Mouse (Mus musculus): ENCODE data around the gene Pard6b.

The Pard6b gene

DNA sequence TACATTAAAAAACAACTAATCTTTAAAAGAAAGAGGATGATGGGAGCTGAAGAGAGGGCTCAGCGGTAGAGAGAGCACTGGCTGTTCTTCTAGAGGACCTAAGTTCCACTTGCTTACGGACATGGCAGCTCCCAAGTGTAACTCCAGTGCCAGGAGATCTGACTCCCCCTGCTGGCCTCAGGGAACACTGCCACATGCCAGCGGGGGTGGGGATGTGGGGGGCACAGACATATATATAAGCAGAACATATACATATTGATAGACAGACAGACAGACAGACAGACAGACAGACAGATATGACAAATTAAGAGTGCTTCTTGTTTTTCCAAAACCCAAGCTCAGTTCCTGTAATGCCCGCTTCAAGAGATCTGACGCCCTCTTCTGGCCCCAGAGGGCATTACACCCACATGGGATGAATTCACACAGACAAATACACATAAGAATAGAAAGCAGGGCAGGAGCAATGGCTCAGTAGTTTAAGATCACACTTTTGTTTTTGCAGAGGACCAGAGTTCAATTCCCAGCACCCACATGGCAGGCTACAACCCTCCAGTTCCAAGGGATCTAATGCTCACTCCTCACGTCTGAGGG is 21.5 kb upstream of the Pard6b start:
- DNase-seq (ENCODE audit: low spot score in 2 of 2) = no peak

DNA sequence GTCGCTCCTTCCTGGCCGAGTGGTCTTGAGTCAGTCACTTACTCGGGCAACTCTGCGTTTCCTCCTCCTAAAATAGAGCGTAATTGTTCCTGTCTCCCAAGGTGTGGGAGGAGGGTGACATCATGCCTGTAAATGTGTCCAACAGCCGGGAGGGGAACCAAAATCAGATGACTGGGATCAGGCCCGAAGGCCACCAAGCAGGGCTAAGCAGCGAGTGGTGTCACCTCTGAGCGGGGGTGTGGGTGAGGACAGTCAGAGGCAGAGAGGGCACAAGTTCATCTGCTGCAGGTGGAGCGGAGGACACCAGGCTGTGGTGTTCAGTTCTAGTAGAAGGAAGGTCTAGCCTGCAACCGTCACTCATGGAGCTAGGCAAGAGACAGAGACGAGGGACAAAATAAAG is 17.1 kb upstream of the Pard6b start:
- DNase-seq (ENCODE audit: low spot score in 2 of 2) = no peak

- no peak for DNase-seq (ENCODE audit: low spot score in 2 of 2)
Measured at GRCm38 (mm10) chr2:168065511-168065910, 15.3 kb upstream of the Pard6b start.

DNA sequence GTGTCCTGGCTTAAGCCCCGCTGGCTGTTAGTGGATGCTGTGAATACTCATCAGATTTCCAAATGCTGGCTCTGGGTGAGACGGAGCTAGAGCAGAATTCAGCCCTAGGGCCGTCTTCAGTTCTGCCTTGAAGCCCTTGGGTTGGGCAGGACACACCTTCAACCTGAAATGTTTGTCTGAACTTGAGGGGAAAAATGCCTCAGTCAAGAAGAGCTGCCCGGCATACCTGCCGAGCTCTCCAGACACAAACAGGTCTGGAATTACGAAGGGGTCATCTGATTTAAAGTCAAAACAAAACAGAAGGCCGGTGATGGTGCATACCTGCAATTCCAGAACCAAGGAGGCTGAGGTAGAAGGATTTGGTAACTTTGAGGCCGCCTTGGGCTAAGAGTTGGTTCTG is 14.0 kb upstream of the Pard6b start:
- no peak for DNase-seq (ENCODE audit: low spot score in 2 of 2)

GRCm38 (mm10) chr2:168070425-168070824 is 10.4 kb upstream of the Pard6b start:
- no peak for DNase-seq (ENCODE audit: low spot score in 2 of 2)

DNA sequence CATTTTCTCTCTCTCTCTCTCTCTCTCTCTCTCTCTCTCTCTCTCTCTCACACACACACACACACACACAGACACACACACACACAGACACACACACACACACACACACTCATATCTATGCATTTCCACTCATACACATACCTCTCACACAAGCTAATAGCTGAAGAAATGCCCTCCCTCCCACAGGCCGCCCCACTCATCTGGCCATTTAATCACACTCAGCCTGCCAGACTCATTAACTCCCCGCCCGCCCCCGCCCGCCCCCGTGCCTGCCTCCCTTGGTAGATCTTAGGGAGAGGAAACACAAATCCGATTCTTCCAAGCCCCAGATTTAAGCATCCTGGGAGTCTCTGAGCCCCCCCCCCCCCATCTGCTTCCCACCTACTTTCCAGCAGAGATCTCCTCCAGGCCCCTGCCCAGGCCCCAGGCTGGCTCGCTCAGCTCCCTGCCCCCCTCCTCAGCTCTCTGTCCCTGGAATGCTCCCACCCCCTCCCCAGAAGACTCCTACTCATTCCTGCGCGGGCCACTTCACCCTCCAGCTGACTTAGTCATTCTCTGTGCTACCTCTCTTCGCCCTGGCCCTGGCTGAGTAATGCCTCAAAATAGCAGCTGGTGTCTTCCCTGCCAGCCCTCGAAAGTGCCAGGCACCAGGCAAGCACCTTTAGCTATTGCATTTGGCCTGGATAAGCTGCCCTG is 8.2 kb upstream of the Pard6b start:
- no peak for DNase-seq (ENCODE audit: low spot score in 2 of 2)

DNA sequence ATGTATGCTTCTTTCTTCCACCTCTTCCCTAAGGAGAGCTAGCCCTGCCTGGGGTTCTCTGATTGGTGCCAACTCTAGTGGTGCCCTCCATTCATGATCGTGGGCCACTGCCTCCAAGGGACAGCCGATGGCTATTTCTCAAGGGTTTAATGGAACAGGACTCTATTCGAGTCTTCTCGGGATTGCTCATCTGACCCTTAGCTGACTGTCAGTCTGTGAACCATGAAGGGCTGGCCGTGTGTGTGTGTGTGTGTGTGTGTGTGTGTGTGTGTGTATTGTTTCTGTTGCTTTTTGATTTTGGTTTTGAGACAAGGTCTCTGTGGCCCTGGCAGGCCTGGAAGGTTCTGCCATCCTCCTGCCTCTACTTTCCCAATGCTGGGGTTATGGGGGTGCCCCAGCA is 7.1 kb upstream of the Pard6b start:
- no peak for DNase-seq (ENCODE audit: low spot score in 2 of 2)

DNA sequence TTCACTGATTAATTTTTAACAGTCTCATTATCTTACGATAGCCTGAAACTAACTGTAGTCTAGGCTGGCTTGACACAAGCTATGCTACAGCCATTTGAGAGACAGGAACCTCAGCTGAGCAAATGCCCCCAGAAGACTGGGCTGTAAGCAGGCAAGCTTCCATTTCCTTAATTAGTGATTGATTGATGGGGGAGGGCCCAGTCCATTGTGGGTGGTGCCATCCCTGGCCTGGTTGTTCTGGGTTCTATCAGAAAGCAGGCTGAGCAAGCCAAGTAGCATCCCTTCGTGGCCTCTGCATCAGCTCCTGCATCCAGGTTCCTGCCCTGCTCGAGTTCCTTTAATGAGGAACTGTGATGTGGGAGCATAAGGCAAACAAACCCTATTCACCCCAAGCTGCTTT is 6.3 kb upstream of the Pard6b start:
- DNase-seq (ENCODE audit: low spot score in 2 of 2) = no peak

DNA sequence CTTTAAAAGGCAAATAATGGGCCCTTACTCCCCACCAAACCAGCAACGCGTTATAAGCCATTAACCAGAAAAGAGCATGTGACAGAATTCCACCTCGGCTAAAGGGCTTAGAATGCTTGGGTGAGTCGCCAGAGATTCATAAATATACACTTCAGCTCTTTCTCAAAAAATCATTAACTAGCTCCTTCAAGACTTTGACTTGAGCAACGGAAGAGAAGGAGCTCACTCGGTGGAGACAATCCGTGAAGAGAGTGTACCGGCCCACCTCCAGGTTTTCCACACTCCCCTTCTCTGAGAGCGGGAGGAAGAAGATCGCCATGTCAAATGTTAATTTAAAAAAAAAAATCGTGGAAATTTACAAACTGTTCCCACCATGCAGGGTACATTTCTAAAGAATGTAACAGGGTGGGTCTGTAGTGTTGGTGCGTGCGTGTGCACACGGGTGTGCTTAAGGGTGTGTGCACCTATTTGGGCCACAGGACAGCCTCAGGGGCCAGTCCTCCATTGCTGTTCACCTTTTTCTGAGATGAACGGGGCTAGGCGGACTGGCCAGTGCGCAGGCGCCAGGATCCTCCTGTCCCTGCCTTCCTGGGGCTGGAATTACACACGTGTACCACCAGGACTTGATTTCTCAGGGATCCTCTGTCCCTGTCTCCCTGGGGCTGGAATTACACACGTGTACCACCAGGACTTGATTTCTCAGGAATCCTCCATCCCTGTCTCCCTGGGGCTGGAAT is 3.8 kb upstream of the Pard6b start:
- DNase-seq (ENCODE audit: low spot score in 2 of 2) = no peak

DNA sequence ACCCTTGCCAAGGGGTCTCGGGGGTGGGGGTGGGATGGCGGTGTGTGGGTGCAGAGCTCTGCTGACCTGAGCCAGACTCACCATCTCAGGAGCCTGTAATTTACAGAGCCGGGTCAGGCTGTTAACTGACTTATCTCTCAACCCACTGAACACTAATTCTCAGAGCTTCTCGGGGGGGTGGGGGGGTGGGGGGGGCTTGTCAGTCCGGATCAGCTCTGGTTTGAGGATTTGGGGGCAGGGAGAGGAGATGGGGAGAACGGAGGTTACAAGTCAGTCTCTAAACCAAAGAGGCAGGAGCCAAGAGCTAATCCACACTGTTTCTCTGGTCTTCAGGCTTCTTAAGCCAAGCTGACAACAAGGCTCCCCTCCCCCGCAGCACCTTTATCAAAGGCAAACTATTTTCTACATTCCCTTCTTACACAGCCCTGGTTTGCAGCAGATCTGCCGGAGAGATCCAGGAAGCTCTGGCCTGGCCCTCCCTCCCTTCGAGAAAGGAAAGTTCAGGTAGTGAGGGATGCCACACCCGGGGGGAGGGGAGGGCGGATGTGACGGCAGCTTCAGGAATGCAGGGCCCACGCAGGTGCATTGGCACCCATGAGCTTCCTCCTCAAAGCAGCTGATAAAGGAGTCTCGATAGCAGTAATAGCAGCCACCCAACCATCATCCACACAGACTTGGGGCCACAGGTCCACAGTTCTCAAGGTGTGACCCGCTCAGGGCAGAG is 2.5 kb upstream of the Pard6b start:
- DNase-seq (ENCODE audit: low spot score in 2 of 2) = no peak

DNA sequence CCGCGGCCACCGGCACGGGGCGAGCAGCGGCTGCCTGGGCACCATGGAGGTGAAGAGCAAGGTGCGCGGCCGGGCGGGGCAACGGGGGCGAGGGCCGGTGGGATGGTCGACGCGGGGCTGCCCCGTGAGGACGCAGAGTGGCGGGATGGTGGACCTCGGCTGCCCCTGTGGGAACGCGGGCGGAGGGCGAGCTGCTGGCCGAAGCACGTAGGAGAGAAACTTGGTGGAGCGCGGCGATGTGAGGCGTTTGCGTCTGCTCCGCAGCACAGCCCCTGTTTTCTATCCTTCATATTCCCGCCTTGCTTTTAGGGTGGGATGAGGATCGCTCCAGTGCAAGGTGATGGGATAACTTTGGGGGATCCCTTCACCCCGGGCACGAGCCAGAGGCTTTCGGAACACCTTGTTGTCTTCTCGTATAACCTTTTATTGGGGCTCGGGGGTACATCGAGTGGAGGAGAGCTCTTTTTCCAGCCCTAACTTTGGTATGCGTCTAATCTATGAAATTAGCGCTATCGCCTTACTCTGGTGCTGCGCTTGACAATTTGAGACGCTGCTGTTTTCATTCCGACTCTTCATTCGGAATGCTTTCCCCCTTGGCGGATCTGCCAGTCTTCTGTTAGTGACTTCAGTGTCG is 612 bp downstream of the Pard6b start:
- DNase-seq (ENCODE audit: low spot score in 2 of 2) = no peak

DNA sequence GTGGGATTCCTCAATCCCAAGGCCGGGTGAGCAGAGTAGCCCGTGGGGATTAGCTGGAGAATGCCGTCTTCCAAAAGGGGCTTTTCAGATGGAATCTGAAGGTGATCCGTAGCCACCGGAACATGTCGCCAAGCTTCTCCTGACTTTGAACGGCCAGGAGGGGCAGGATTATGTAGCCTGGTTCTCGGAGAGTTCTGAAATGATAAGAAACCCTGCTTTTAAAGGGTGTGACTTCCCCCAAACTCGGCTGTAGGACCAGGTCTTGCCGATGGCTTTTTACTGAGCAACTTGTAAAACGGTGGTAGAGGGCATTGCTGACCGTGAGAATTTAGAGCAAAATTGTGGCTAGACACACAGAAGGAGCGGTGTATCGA is 1.1 kb downstream of the Pard6b start:
- no peak for DNase-seq (ENCODE audit: low spot score in 2 of 2)

DNA sequence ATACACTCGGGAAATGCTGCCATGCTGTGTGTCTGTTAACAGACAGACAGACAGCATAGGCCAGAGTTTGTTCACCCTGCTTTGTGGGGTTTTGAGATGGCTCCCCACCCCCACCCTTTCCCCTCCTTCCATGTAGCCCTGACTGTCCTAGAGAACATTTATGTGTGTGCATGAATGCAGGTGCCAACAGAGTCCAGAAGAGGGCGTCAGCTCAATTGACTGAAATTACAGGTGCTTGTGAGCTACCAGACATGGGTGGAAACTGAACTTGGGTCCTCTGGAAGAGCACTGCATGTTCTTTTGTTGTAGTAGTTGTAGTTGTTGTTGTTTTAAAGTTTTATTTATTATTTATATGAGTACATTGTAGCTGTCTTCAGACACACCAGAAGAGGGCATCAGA is 2.8 kb downstream of the Pard6b start:
- DNase-seq (ENCODE audit: low spot score in 2 of 2) = no peak

- DNase-seq (ENCODE audit: low spot score in 2 of 2) = no peak
Measured at GRCm38 (mm10) chr2:168084228-168084627, 3.4 kb downstream of the Pard6b start.

GRCm38 (mm10) chr2:168085621-168086265 is 4.9 kb downstream of the Pard6b start:
- DNase-seq (ENCODE audit: low spot score in 2 of 2) = no peak

DNA sequence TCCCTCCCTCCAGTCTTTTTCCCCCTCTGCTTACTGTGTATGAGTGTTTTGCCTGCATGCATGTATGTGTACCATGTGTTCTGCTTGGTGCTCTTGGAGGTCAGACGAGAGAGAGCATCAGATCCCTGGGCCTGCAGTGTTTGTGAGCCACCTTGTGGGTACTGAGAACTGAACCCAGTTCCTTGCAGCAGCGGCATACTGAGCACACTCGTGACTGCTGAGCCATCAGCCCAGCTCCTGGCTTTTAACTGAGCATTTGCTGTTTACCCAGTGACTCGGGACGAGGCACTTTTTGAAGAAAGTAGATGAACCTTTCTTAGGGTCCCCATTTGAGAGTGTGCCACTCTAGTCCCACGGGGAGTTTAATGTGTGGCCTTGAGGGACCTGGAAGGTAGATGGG is 5.5 kb downstream of the Pard6b start:
- DNase-seq (ENCODE audit: low spot score in 2 of 2) = no peak

DNA sequence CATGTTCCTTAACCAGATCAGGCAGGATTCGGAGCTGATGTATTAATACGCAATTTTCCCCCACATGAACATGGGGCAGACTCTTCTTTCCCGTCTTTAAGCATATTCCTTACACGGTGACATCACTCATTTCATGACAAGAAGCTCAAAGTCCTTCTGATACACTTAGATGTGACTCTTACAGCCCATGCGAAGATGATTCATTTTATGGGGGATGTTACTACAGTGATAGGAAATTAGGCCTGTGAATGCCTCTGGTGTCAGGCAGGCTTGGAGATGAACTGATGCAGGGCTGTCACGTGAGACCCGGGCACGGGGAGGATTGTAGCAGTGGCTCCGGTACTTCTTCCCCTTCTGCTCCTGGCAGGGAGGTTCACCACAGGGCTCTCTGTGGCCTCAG is 6.0 kb downstream of the Pard6b start:
- DNase-seq (ENCODE audit: low spot score in 2 of 2) = no peak

DNA sequence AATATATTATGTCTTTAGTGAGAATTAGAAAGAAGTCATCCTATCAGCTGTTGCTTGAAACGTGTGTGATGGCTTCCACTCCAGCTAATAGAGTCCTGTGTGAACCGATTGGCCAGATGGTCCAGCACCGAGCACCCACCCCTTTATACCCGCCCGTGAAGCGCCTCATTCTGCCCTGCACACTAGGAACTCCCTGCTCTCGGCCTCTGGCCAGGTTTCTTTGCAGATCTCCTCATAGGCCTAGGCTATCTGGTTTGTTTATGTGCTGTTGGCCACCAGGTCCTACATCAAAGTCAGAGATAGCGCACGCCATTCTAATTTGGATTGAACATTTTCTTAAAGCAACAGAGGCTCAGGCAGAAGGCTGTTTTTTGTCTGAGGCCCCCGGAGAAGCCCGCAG is 10.8 kb downstream of the Pard6b start:
- DNase-seq (ENCODE audit: low spot score in 2 of 2) = no peak

DNA sequence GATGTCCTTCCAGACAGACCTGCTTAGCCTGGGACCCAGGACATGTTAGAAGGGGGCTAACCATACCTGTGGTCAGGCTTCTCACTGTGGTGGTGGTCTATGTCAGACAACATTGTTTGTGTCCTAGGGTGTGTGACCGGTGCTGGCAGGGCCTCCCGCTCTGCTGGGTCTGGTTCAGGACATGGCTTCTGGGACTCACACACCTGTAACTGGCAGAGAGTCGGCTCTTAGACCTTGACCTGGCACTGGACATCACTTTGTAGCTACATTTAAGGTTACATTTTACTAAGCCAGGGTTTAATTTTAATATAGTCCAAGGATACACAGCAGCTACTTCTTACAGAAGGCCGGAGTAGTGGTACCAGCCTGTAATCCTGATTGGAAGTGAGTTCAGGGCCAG is 12.3 kb downstream of the Pard6b start:
- DNase-seq (ENCODE audit: low spot score in 2 of 2) = no peak

DNA sequence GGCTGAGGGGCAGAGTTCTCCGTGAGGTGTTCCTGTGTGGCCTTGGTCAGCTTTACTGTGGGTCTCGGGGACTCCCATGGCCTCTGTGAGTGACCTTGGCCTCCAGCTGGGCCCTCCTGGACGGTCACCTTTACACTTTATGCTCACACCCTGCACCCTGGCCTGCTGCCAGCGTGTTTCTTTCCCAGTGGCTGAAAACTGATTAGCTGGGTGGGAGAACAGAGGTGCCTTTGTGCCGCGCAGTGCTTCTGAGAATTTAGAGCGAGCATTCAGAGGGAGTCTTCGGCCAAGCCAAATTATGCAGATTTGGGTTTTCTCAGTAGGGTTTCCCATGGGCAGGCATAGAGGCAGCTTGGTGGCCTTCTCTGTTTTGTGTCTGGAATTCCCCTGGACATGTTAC is 14.3 kb downstream of the Pard6b start:
- DNase-seq (ENCODE audit: low spot score in 2 of 2) = no peak

DNA sequence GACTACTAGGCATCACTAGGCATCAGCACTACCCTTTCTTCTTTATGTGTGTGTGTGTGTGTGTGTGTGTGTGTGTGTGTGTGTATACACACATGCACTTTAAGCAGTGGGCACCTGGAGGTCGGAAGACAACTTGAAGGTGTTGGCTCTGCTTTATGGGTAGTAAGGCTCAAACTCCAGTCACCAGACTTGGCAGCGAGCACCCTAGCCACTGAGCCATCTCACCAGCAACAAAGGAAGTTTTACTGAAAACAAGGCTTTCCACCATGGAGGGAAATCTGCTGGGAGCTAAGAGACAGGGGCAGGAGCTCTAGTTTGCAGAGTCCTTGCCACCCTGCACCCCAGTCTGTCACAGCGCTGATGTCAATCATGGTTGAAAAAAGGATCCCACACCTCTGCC is 15.7 kb downstream of the Pard6b start:
- DNase-seq (ENCODE audit: low spot score in 2 of 2) = no peak

GRCm38 (mm10) chr2:168098040-168098439 is 17.2 kb downstream of the Pard6b start:
- DNase-seq (ENCODE audit: low spot score in 2 of 2) = no peak
